Mouse (Mus musculus): ENCODE results near the gene Sec16a. TPM values are rescaled to one million over a fixed set of nuclear protein-coding genes. Genes with fewer than 3 reads are reported as not detected.

Gene Sec16a
- polyA plus RNA-seq, 1 experiment from 2014 or later, result 40.5 TPM

DNA sequence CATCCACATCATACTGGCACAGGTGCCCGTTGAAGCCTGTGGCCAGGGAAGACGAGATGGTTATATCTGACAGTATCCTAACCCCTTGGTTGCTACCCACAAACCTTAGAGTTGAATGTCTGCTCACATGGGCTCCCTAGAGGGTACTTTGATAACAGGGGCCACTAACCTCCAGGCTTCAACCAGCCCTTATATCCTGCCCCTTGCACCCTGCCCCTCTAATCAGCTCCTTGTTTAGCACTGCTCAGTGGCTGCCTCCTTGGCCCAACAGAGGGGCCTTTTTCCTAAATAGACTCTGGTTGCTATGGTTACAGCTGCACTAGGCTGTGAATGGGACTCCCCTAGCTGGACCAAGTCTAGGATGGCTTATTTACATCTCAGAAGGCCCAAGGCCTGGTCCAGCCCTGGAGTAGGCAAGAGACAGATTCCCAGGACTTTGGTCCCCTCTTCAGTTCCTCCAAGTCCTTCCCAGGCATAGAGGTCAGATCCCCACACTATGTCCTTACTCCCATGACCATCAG is 33.7 kb upstream of the Sec16a start:
- 88% methylated on average over 2 of the region's 2 CpGs for WGBS
- ATAC-seq (ENCODE audit: insufficient read depth, low FRiP score, low TSS enrichment) (peak; percentile 56), DNase-seq (ENCODE audit: low spot score) (peak; percentile 65)
- H3K27ac ChIP-seq (ENCODE audit: low read depth, low read length), result peak overlapping the region; percentile 60; the same call in 1 of the 2 replicates
- no peaks in the 10 kb centered on the region for H3K9me3 ChIP-seq (ENCODE audit: control insufficient read depth, low read length)
- H3K4me1 ChIP-seq (ENCODE audit: control insufficient read depth, insufficient read depth, low read length), result peaks cover 41% of the 10 kb centered on the region
- peaks cover 44% of the 10 kb centered on the region for H3K36me3 ChIP-seq (ENCODE audit: control insufficient read depth, insufficient read depth, low read length)
- no peak overlapping the region for H3K4me2 ChIP-seq (ENCODE audit: low read depth)
- no peaks in the 10 kb centered on the region for H3K27me3 ChIP-seq (ENCODE audit: control insufficient read depth, insufficient read depth, low read length)
- no peak overlapping the region for H3K9ac ChIP-seq (ENCODE audit: low read length)
- no peak overlapping the region for H3K4me3 ChIP-seq (ENCODE audit: low read depth, low read length)

DNA sequence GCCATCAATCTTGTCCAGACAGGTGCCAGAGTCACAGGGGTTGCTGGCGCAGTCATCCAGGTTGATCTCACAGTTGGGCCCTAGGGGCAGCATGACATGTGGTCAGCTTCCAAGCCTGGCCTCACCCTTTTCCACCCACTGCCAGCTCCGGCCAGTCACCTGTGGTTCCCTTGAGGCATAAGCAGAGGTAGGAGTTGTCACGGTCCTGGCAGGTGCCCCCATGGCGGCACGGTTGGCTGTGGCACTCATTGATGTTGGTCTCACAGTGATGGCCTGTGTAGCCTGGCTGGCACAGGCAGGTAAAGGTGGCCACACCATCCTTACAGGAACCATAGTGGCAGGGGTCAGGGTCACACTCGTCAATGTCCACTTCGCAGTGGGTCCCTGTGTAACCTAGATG is 32.9 kb upstream of the Sec16a start:
- peaks cover 48% of the 10 kb centered on the region for H3K36me3 ChIP-seq (ENCODE audit: control insufficient read depth, insufficient read depth, low read length)
- no peaks in the 10 kb centered on the region for H3K27me3 ChIP-seq (ENCODE audit: control insufficient read depth, insufficient read depth, low read length)
- ATAC-seq (ENCODE audit: insufficient read depth, low FRiP score, low TSS enrichment) (no peak), DNase-seq (ENCODE audit: low spot score) (no peak)
- H3K9ac ChIP-seq (ENCODE audit: low read length), result no peak overlapping the region
- H3K4me2 ChIP-seq (ENCODE audit: low read depth), result no peak overlapping the region
- 94% methylated on average over 7 of the region's 7 CpGs for WGBS
- H3K27ac ChIP-seq (ENCODE audit: low read depth, low read length), result 0 out of 2 replicates have a peak overlapping the region, but pooled peaks have one; percentile 60
- H3K4me3 ChIP-seq (ENCODE audit: low read depth, low read length), result no peak overlapping the region
- H3K9me3 ChIP-seq (ENCODE audit: control insufficient read depth, low read length), result no peaks in the 10 kb centered on the region
- peaks cover 35% of the 10 kb centered on the region for H3K4me1 ChIP-seq (ENCODE audit: control insufficient read depth, insufficient read depth, low read length)

DNA sequence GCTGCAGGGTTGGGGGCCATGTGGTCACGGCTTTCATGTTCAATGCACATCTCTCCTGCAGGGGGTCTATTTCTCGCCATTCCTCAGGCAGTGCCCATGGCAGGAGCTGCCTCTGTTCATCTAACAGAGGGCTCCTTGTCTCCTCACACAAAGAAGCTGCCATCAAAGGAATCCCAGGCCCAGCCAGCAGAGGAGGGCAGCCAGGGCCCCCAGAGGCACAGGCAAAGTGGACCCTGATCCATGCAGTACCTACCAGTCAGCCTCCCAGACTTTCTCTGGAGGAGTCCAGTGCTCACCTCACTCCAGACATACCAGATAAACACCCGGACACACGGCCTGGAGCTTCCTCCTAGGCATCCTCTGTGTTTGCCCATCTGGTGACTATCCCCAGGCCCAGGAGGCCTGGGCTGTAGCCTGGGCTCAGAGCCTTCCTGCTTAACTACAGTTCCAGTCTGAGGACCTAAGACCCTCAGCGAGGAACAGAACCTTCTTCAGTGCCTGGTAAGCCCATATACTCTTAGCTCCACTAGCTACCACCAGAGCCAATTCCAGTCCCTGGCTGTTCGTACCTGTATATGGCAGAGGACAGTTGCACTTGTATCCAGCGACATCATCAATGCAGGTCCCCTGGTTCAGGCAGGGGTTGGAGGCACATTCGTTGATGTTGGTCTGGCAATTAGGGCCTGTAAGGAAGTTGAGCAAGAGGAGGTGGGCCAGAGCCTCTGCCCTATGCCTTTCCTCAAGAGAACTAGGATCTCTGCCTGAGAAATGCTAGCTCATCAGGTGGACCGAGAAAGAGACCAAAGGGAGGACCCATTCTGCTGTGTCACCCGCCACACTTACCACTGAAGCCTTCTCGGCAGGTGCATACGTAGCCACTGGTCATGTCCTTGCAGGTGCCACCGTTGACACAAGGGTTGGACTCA is 30.8 kb upstream of the Sec16a start:
- peak; percentile 70 for DNase-seq (ENCODE audit: low spot score)
- peak overlapping the region; percentile 88 for H3K27ac ChIP-seq (ENCODE audit: low read depth, low read length)
- peak; percentile 78 for ATAC-seq (ENCODE audit: insufficient read depth, low FRiP score, low TSS enrichment)
- no peak overlapping the region for H3K4me3 ChIP-seq (ENCODE audit: low read depth, low read length)
- no peaks in the 10 kb centered on the region for H3K9me3 ChIP-seq (ENCODE audit: control insufficient read depth, low read length)
- peak overlapping the region; percentile 20; the same call in 1 of the 2 replicates for H3K9ac ChIP-seq (ENCODE audit: low read length)
- H3K27me3 ChIP-seq (ENCODE audit: control insufficient read depth, insufficient read depth, low read length), result no peaks in the 10 kb centered on the region
- no peak overlapping the region for H3K4me2 ChIP-seq (ENCODE audit: low read depth)
- peaks cover 56% of the 10 kb centered on the region for H3K36me3 ChIP-seq (ENCODE audit: control insufficient read depth, insufficient read depth, low read length)
- 71% methylated on average over 13 of the region's 13 CpGs for WGBS
- peaks cover 33% of the 10 kb centered on the region for H3K4me1 ChIP-seq (ENCODE audit: control insufficient read depth, insufficient read depth, low read length)

DNA sequence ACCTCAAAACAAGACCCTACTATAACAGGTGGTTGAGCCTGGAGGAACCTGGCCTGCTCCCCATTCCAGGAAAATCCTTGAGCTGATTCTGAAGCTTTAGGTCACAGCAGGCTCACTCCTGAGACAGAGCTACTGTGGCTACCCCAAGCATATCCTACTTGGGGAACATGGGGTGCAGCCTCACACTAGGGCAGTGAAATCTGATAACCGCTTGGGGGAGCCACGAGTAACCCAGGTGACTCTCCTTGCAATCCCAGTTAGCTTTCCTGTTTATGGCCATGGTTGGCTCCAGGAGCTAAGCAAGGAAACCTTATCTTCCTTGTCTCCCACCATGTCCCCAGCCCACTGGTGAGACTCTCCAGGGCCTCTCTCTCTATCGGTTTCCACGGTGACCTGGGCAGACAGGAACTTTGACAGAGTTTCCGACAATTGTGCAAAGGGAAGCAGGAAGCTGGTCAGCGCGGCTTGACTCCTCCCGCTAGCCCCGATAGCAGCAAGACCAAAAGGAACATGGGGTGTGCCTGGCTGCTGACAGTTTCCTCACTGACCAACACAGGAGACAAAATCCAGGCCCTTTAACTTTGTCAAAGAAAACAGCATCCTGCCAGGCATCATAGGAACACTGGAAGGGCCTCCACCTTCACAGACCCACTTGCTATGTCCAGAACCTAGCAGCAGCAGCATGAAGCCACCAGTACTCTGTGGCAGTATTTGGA is 29.9 kb upstream of the Sec16a start:
- no peak for DNase-seq (ENCODE audit: low spot score)
- no peak for ATAC-seq (ENCODE audit: insufficient read depth, low FRiP score, low TSS enrichment)
- Histone ChIP-seq H3K9ac (ENCODE audit: low read length) (no peak overlapping the region; the same call in 1 of the 2 replicates), H3K27me3 (ENCODE audit: control insufficient read depth, insufficient read depth, low read length) (no peaks in the 10 kb centered on the region), H3K36me3 (ENCODE audit: control insufficient read depth, insufficient read depth, low read length) (peaks cover 57% of the 10 kb centered on the region), H3K4me2 (ENCODE audit: low read depth) (no peak overlapping the region), H3K9me3 (ENCODE audit: control insufficient read depth, low read length) (no peaks in the 10 kb centered on the region), H3K4me3 (ENCODE audit: low read depth, low read length) (no peak overlapping the region), H3K27ac (ENCODE audit: low read depth, low read length) (peak overlapping the region; percentile 88), H3K4me1 (ENCODE audit: control insufficient read depth, insufficient read depth, low read length) (peaks cover 32% of the 10 kb centered on the region)
- WGBS, result 60% methylated on average over 9 of the region's 9 CpGs

DNA sequence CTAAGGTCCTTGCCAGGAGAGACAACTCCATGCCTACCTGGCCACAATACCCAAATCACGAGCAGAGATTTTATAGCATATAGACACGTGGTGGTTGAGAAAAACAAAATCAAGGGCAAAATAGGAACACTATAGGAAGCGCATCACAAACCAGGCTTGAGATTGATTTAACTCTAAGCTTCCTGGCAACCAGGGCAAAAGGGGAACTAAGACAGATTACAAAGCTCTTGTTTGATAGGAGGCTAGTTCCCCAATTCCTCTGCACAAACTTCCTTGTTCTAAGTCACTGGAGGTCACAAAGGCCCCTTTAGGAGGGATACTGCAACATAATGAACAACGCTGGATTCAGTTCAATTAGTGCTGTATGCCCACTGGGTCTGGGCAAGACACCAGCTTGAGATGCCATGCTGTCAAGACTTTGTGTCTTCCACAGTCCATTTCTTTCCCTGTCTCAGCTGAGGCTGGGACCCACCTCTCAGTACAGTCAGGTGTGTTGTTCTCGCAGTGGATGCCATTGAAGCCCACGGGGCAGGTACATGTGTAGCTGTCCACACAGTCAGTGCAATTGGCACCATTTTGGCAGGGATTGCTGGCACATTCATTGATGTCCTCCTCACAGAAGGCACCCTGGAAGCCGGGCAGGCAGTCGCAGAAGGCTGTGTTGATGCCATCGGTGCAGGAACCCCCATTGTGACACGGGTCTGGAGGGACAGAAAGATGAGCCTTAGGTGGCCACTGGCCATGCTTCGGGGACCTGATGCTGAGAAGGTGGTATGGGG is 27.5 kb upstream of the Sec16a start:
- Histone ChIP-seq H3K4me2 (ENCODE audit: low read depth) (no peak overlapping the region), H3K27ac (ENCODE audit: low read depth, low read length) (no peak overlapping the region), H3K9me3 (ENCODE audit: control insufficient read depth, low read length) (no peaks in the 10 kb centered on the region), H3K4me1 (ENCODE audit: control insufficient read depth, insufficient read depth, low read length) (peaks cover 16% of the 10 kb centered on the region), H3K36me3 (ENCODE audit: control insufficient read depth, insufficient read depth, low read length) (peaks cover 65% of the 10 kb centered on the region), H3K4me3 (ENCODE audit: low read depth, low read length) (no peak overlapping the region), H3K9ac (ENCODE audit: low read length) (no peak overlapping the region), H3K27me3 (ENCODE audit: control insufficient read depth, insufficient read depth, low read length) (no peaks in the 10 kb centered on the region)
- no peak for DNase-seq (ENCODE audit: low spot score)
- 90% methylated on average over 11 of the region's 11 CpGs for WGBS
- ATAC-seq (ENCODE audit: insufficient read depth, low FRiP score, low TSS enrichment), result no peak

DNA sequence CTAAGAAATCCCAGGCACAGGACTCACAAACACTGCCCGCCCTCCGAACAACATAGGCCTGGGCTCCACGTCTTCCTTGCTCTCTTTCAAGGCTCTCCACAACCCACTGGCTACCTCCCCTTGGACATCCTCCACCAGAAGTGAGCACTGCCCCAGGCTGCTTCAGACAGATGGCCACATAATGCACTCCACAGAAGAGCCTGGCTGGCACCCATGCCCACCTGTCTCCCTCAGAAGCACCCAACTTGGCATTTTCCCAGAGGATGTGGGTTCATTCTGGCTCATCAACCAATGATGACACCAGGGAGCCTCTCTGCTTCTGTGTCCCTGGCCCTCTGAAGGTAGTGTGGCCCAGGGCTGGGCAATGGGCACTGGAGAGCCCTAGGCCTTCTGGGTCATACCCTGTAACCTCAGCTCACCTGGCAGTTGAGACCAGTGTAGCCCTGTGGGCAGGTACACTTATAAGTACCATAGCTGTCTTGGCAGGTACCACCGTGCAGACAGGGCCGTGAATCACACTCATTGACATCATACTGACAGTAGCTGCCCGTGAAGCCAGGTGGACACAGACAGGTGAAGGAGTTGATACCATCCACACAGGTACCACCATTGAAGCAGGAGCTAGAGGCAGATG is 26.8 kb upstream of the Sec16a start:
- H3K9me3 ChIP-seq (ENCODE audit: control insufficient read depth, low read length), result no peaks in the 10 kb centered on the region
- peaks cover 70% of the 10 kb centered on the region for H3K36me3 ChIP-seq (ENCODE audit: control insufficient read depth, insufficient read depth, low read length)
- H3K9ac ChIP-seq (ENCODE audit: low read length), result no peak overlapping the region
- DNase-seq (ENCODE audit: low spot score) (no peak), ATAC-seq (ENCODE audit: insufficient read depth, low FRiP score, low TSS enrichment) (no peak)
- no peak overlapping the region for H3K4me3 ChIP-seq (ENCODE audit: low read depth, low read length)
- H3K4me2 ChIP-seq (ENCODE audit: low read depth), result no peak overlapping the region
- WGBS, result 91% methylated on average over 6 of the region's 6 CpGs
- H3K4me1 ChIP-seq (ENCODE audit: control insufficient read depth, insufficient read depth, low read length), result peaks cover 15% of the 10 kb centered on the region
- H3K27me3 ChIP-seq (ENCODE audit: control insufficient read depth, insufficient read depth, low read length), result no peaks in the 10 kb centered on the region
- H3K27ac ChIP-seq (ENCODE audit: low read depth, low read length), result no peak overlapping the region

DNA sequence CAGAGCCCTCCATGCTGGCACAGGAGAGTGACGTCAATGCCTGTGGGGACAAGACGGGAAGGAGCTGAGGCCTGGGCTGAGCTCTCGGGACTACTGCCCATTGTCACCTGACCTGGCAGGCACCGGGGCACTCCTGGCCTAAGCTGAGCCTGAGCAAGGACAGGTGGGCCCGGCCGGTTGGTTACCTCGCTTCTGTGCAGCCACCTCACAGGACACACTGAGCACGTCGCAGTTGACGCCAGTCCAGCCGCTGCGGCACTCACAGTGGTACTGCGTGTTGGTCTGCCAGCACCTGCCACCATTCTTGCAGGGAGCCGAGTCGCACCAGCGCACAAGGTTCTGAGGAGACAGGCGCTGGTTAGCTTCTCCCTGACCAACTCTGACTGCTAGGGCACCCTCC is 26.0 kb upstream of the Sec16a start:
- 89% methylated on average over 17 of the region's 17 CpGs for WGBS
- no peak for DNase-seq (ENCODE audit: low spot score)
- Histone ChIP-seq H3K4me3 (ENCODE audit: low read depth, low read length) (no peak overlapping the region), H3K27me3 (ENCODE audit: control insufficient read depth, insufficient read depth, low read length) (no peaks in the 10 kb centered on the region), H3K4me1 (ENCODE audit: control insufficient read depth, insufficient read depth, low read length) (peaks cover 9% of the 10 kb centered on the region), H3K9me3 (ENCODE audit: control insufficient read depth, low read length) (no peaks in the 10 kb centered on the region), H3K36me3 (ENCODE audit: control insufficient read depth, insufficient read depth, low read length) (peaks cover 71% of the 10 kb centered on the region), H3K9ac (ENCODE audit: low read length) (no peak overlapping the region), H3K4me2 (ENCODE audit: low read depth) (no peak overlapping the region), H3K27ac (ENCODE audit: low read depth, low read length) (no peak overlapping the region)
- no peak for ATAC-seq (ENCODE audit: insufficient read depth, low FRiP score, low TSS enrichment)

DNA sequence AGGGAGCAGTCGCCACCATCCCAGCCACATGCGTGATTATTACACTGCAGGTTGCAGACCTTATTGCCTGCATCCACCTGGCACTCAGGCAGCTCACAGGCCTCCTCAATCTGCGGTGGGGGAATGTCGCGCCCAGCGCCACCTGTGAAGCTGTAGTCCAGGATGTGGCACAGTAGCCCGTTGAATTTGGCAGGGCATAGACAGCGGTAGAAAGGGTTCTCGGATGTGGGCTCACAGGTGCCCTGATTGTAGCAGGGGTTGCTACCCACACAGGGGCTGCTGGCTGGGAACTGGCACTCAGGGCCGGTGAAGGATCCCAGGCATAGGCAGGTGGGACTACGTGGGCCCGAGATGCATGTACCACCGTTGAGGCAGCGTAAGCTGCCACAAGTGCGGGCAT is 23.4 kb upstream of the Sec16a start:
- 96% methylated on average over 15 of the region's 15 CpGs for WGBS
- H3K27me3 ChIP-seq (ENCODE audit: control insufficient read depth, insufficient read depth, low read length), result no peaks in the 10 kb centered on the region

More for the DNA sequence above, 23.4 kb upstream of the Sec16a start:
- Histone ChIP-seq H3K9ac (ENCODE audit: low read length) (no peak overlapping the region), H3K4me3 (ENCODE audit: low read depth, low read length) (no peak overlapping the region), H3K36me3 (ENCODE audit: control insufficient read depth, insufficient read depth, low read length) (peaks cover 76% of the 10 kb centered on the region), H3K4me2 (ENCODE audit: low read depth) (no peak overlapping the region), H3K27ac (ENCODE audit: low read depth, low read length) (no peak overlapping the region), H3K4me1 (ENCODE audit: control insufficient read depth, insufficient read depth, low read length) (no peaks in the 10 kb centered on the region), H3K9me3 (ENCODE audit: control insufficient read depth, low read length) (no peaks in the 10 kb centered on the region)
- DNase-seq (ENCODE audit: low spot score) (no peak), ATAC-seq (ENCODE audit: insufficient read depth, low FRiP score, low TSS enrichment) (no peak)
